Mouse (Mus musculus) brain, embryonic 18.5 days (tissue): ENCODE measurements around the gene Tnpo1.

Experiments used
- DNase-seq: peaks from one replicate; pipeline ENCODE4 v3.0.0-alpha.2; 2012; ENCODE audit warnings: low read depth, low spot score

Gene Tnpo1

GRCm38 (mm10) chr13:98925486-98926212 is 535 bp downstream of the Tnpo1 start:
- no peak for DNase-seq

- DNase-seq: no peak
Measured at GRCm38 (mm10) chr13:98924897-98925485, 1.2 kb downstream of the Tnpo1 start.

- DNase-seq: no peak
Measured at GRCm38 (mm10) chr13:98922806-98923205, 3.4 kb downstream of the Tnpo1 start.

- no peak for DNase-seq
Measured at GRCm38 (mm10) chr13:98921276-98921675, 4.9 kb downstream of the Tnpo1 start.

- DNase-seq: no peak
Measured at GRCm38 (mm10) chr13:98920300-98920699, 5.9 kb downstream of the Tnpo1 start.

- DNase-seq: no peak
Measured at GRCm38 (mm10) chr13:98919695-98920094, 6.5 kb downstream of the Tnpo1 start.

GRCm38 (mm10) chr13:98917851-98918250 is 8.3 kb downstream of the Tnpo1 start:
- DNase-seq: no peak

- no peak for DNase-seq
Measured at GRCm38 (mm10) chr13:98915591-98915990, 10.6 kb downstream of the Tnpo1 start.

- DNase-seq: no peak
Measured at GRCm38 (mm10) chr13:98914844-98915212, 11.4 kb downstream of the Tnpo1 start.

GRCm38 (mm10) chr13:98914010-98914843 is 12.0 kb downstream of the Tnpo1 start:
- DNase-seq: no peak

- DNase-seq: no peak
Measured at GRCm38 (mm10) chr13:98913196-98913595, 13.0 kb downstream of the Tnpo1 start.

- DNase-seq: no peak
Measured at GRCm38 (mm10) chr13:98912602-98913001, 13.6 kb downstream of the Tnpo1 start.

- no peak for DNase-seq
Measured at GRCm38 (mm10) chr13:98910801-98911200, 15.4 kb downstream of the Tnpo1 start.

GRCm38 (mm10) chr13:98904608-98905007 is 21.6 kb downstream of the Tnpo1 start:
- no peak for DNase-seq

GRCm38 (mm10) chr13:98902366-98903025 is 23.7 kb downstream of the Tnpo1 start:
- no peak for DNase-seq

- no peak for DNase-seq
Measured at GRCm38 (mm10) chr13:98899550-98899949, 26.6 kb downstream of the Tnpo1 start.

GRCm38 (mm10) chr13:98897577-98897976 is 28.6 kb downstream of the Tnpo1 start:
- no peak for DNase-seq

- no peak for DNase-seq
Measured at GRCm38 (mm10) chr13:98896434-98897126, 29.6 kb downstream of the Tnpo1 start.

- DNase-seq: no peak
Measured at GRCm38 (mm10) chr13:98896013-98896412, 30.2 kb downstream of the Tnpo1 start.

- DNase-seq: no peak
Measured at GRCm38 (mm10) chr13:98894900-98895299, 31.3 kb downstream of the Tnpo1 start.

- DNase-seq: no peak
Measured at GRCm38 (mm10) chr13:98891443-98891842, 34.7 kb downstream of the Tnpo1 start.

GRCm38 (mm10) chr13:98890871-98891219 is 35.3 kb downstream of the Tnpo1 start:
- peak; percentile 69 for DNase-seq
